Mouse (Mus musculus): ENCODE results near the gene Hdac7.

DNA sequence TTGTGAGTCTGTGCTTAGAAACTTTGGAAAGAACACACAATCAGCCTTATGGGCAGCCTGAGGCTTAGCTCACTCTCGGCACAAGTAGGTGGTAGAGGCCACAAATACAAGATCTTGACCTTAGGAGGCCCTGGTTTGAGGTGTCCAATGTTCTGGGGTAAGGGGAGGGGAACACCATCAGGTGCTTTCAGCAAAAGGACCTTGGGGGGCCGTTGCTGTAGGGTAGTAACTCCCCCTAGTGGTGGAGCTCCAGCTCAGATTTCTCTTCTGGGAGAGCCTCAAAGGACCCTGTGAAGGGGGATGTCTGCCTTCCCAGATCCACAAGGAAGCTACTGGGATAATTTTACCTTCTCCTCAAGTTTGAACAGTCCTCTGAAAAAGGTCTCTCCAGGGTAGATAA, 6.1 kb upstream of the Hdac7 start:
- TF ChIP-seq CTCF (IDR thresholded peaks at IDR 0.05; ENCODE audit: low read depth) (peak; percentile 76), EP300 (IDR thresholded peaks at IDR 0.05; ENCODE audit: low read depth) (no peak)

Measured in liver, postnatal 0 days (tissue).